Mouse (Mus musculus) gastrocnemius, postnatal 14 days (tissue): ENCODE results near the gene Rabgap1. TPM values are rescaled to one million over a fixed set of nuclear protein-coding genes. Genes with fewer than 3 reads are reported as not detected.

ENCODE experiments used
- DNase-seq: peaks from one replicate; pipeline ENCODE4 v3.0.0; 2021; ENCODE audit warnings: mixed read lengths
- intact Hi-C: fragments of 180-260 bp; cut with DNase I; formaldehyde crosslinking; loops from one replicate; pipeline ENCODE4 v1.15.1; 2025; ENCODE audit warnings: low total_unique reads
- total RNA-seq, 2 experiments: library from RNA; stranded (reverse); gene quantifications; 2 replicates each; pipeline ENCODE4 v1.2.3; 2021

Gene Rabgap1
- total RNA-seq, 2 experiments from 2014 or later = 28.9 to 35.2 TPM

DNA sequence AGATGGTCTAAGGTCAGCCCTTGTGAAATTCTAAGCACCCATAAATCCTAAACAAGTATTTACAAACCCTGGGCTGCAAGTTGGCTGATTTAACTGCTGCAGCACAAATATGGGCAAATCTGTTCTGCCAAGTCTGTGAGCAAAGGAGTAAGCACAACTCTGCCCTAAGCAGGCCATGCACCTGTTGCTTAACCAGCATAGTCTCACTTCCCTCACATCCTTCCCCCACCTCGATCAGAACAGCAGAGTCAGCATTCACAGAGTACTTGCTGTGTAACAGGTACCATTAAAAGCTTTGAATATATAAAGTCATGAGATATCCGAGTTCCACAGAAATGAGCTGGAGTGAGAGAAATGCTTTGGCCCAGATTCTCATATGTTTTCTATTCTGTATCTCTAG lies 135.1 kb downstream of the Rabgap1 start:
- intact Hi-C loops = loop anchor here (10.0 kb wide), 1 partner anchor 187 kb away; no protein-coding TSS in a partner anchor
- DNase-seq = no peak

DNA sequence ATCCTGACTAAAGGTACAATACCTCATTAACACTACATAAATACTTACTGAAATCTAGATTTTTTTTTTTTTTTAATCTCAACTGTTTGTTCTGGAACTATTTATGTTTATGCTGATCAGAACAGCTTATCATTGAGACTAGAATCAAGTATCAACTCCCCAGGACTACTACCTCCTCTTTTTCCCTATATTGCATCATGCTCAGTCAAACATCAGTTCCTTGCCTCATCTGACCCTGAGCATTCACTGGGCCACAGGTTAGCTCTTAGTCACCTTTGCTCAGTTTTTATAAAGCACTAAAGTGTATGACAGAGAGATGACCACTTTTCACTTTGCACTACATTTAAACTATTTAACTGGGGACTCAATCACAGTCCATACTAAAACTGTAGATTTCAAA lies 144.8 kb downstream of the Rabgap1 start:
- intact Hi-C loops = no loop called here
- DNase-seq = no peak

Other genes with a start within 250 kb of the Rabgap1 start
- not detected for gene Olfr366, start 231.7 kb upstream of the Rabgap1 start, total RNA-seq
- not detected for gene Olfr368, start 116.8 kb upstream of the Rabgap1 start, total RNA-seq
- 10 to 100 TPM; 16.6 to 20.9 TPM for gene Pdcl, start 83.9 kb upstream of the Rabgap1 start, total RNA-seq
- 10 to 100 TPM; 30.4 to 33.4 TPM for gene Rc3h2, start 20.4 kb upstream of the Rabgap1 start, total RNA-seq
- gene Zbtb26, start 144 bp upstream of the Rabgap1 start, total RNA-seq = 1 to 10 TPM; 2.9 TPM
- 1 to 10 TPM; 3.3 to 3.9 TPM for gene Zbtb6, start 108 bp upstream of the Rabgap1 start, total RNA-seq
- 1 to 10 TPM in 1 of 2 experiments, under 1 TPM in 1; 0.68 to 1.8 TPM for gene Gpr21, start 73.1 kb downstream of the Rabgap1 start, total RNA-seq